Comparison of ENCODE assay signal across 8 mouse cellular contexts in genomic region chr8:89787050-89787905, GRCm38 (mm10).
A peak's percentile ranks its signal among the peaks of the same experiment; 100 is the strongest.
DNase-seq lines count a peak whose midpoint lies in the region; ATAC-seq lines count a peak whose summit lies in the region.

No protein-coding gene starts in this region.

- no peaks in the 10 kb centered on the region for H3K9me3 ChIP-seq in kidney, embryonic 15.5 days (replicated peaks)

- DNase-seq in ES-CJ7 (ENCODE audit: low read depth, low spot score): peak; percentile 37
- DNase-seq in Muller cell, postnatal 12 days (ENCODE audit: inconsistent ontology term): peak; percentile 95
- peak; percentile 24 to 49 for DNase-seq in left cerebral cortex, postnatal 36 days (ENCODE audit: low spot score in 2 of 2)
- DNase-seq in thymus, postnatal 0 days (ENCODE audit: low spot score): no peak
- no peak for DNase-seq in ovary, postnatal 10 days (ENCODE audit: low spot score)

- intact Hi-C loops in left cerebral cortex, postnatal 36 days (cut with DNase I): loop anchor here (5.0 kb wide), 1 partner anchor 215 kb away; no protein-coding TSS in a partner anchor

- no peak overlapping the region for H3K4me2 ChIP-seq in kidney, embryonic 15.5 days

- no peak overlapping the region for H3K4me3 ChIP-seq in kidney, embryonic 15.5 days (replicated peaks)

- no peak overlapping the region for H3K9ac ChIP-seq in kidney, embryonic 15.5 days

- H3K27ac ChIP-seq in kidney, embryonic 15.5 days: peak overlapping the region; percentile 51; the same call in 1 of the 2 replicates

- H3K36me3 ChIP-seq in kidney, embryonic 15.5 days: no peaks in the 10 kb centered on the region

- no peak; the same call in 1 of the 2 replicates for ATAC-seq in kidney, embryonic 15.5 days (replicated peaks; ENCODE audit: low FRiP score)
- no peak for ATAC-seq in erythroblast, adult 5-6 weeks (replicated peaks; ENCODE audit: low FRiP score, poor library complexity, severe bottlenecking)
- ATAC-seq in monocyte, adult 5-6 weeks (replicated peaks; ENCODE audit: insufficient number of reproducible peaks, low FRiP score, low TSS enrichment, poor library complexity, severe bottlenecking): no peak

- peaks cover 5% of the 10 kb centered on the region; the same call in 1 of the 2 replicates for H3K27me3 ChIP-seq in kidney, embryonic 15.5 days

- H3K4me1 ChIP-seq in kidney, embryonic 15.5 days: peaks cover 44% of the 10 kb centered on the region

- WGBS in kidney, embryonic 15.5 days: 57% methylated on average over 17 of the region's 17 CpGs

Comparison
In these comparisons a context has a peak if more than half of its experiments do, and no peak if none do; other contexts are left out.
1. DNase-seq: peak in ES-CJ7 (single experiment), Muller cell, postnatal 12 days (single experiment) and left cerebral cortex, postnatal 36 days (2 of 2); none in thymus, postnatal 0 days (single experiment) and ovary, postnatal 10 days (single experiment).